5 mouse cellular contexts compared by ENCODE assay signal in genomic region chr11:78279586-78279985, GRCm38 (mm10).
"Had no signal": no experiment of that assay in that cellular context is flagged by ENCODE, and none has a peak within 500 bp of the region (broad histone marks: within the 10 kb centered on the region; RNA-seq: fewer than 3 reads in every experiment).

No protein-coding gene starts in this region.

- DNase-seq: kidney, adult 8-10 months; kidney, postnatal 25 days; right cerebral cortex, adult 18-20 months; right cerebral cortex, postnatal 25 days; thymus, postnatal 4 days had no signal
